Mouse (Mus musculus): Measurements from ENCODE around the gene St6galnac5.

DNA sequence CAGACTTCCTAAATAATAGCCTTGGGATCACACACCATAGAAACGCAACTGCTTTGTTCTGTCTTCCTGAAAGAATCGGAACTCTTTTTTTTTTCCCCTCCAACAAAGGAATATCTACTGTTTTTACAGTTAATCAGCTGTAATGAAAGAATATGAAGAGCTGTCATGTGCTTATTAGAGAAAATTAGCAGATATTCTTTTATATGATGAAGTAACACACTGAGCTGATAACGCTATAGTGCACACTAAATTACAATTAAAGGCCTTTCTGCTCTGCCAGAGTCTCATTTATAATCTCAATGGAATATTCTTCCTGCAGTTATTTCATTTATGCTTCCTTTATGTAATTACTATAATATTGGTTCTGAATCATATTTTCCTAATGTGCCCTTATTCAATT is 139.4 kb downstream of the St6galnac5 start:
- TF ChIP-seq CTCF (conservative IDR thresholded peaks at IDR 0.05 in 1 of 2, IDR thresholded peaks at IDR 0.05 in 1 of 2; ENCODE audit: low read depth in 2 of 2, low read length in 2 of 2) (no peak), ELF1 (IDR thresholded peaks at IDR 0.05; ENCODE audit: low read depth, low read length) (no peak)

Data from CH12.LX (cell line).